Mouse (Mus musculus): Measurements from ENCODE around the gene Chrm3. TPM values are rescaled to one million over a fixed set of nuclear protein-coding genes. Genes with fewer than 3 reads are reported as not detected.
"Not testable (repeated sequence)": the region's sequence is repeated elsewhere in the genome, so short reads cannot be mapped to it uniquely, and the experiment has no call there.

Chrm3 gene
- 1 to 10 TPM in 1 of 2 experiments, under 1 TPM in 1; 0.84 to 1.5 TPM for total RNA-seq (2021)

- intact Hi-C loops (cut with DNase I) = no loop called here
- peak; percentile 14 for DNase-seq (ENCODE audit: low spot score)
These were observed at the start of gene Chrm3 for GRCm38 (mm10) chr13:10360777-10361176. Chrm3 (minus strand) TSS chr13:10360847.

- intact Hi-C loops (cut with DNase I) = no loop called here
- no peak for DNase-seq (ENCODE audit: low spot score)
These were observed 33.7 kb upstream of the Chrm3 start for GRCm38 (mm10) chr13:10394364-10394763.

GRCm38 (mm10) chr13:10375487-10375886 lies 14.8 kb upstream of the Chrm3 start:
- DNase-seq (ENCODE audit: low spot score); intact Hi-C loops (cut with DNase I): not testable (repeated sequence)

GRCm38 (mm10) chr13:10360199-10360694 lies 400 bp downstream of the Chrm3 start:
- intact Hi-C loops (cut with DNase I) = no loop called here
- DNase-seq (ENCODE audit: low spot score) = no peak

- DNase-seq (ENCODE audit: low spot score) = no peak
- intact Hi-C loops (cut with DNase I) = no loop called here
These were observed 990 bp downstream of the Chrm3 start for GRCm38 (mm10) chr13:10359516-10360198.

- DNase-seq (ENCODE audit: low spot score) = no peak
- intact Hi-C loops (cut with DNase I) = no loop called here
These were observed 4.9 kb downstream of the Chrm3 start for GRCm38 (mm10) chr13:10355796-10356195.

- intact Hi-C loops (cut with DNase I) = no loop called here
- DNase-seq (ENCODE audit: low spot score) = no peak
These were observed 5.6 kb downstream of the Chrm3 start for GRCm38 (mm10) chr13:10354885-10355575.

GRCm38 (mm10) chr13:10352141-10352540 lies 8.5 kb downstream of the Chrm3 start:
- intact Hi-C loops (cut with DNase I) = no loop called here
- no peak for DNase-seq (ENCODE audit: low spot score)

- no peak for DNase-seq (ENCODE audit: low spot score)
- intact Hi-C loops (cut with DNase I) = loop anchor here (1.0 to 10.0 kb wide), 2 partner anchors 280 to 462 kb away; no protein-coding TSS in a partner anchor
These were observed 16.3 kb downstream of the Chrm3 start for GRCm38 (mm10) chr13:10344362-10344761.

GRCm38 (mm10) chr13:10335558-10335957 lies 25.1 kb downstream of the Chrm3 start:
- DNase-seq (ENCODE audit: low spot score) = no peak
- intact Hi-C loops (cut with DNase I) = no loop called here

- intact Hi-C loops (cut with DNase I) = no loop called here
These were observed 27.9 kb downstream of the Chrm3 start for GRCm38 (mm10) chr13:10332762-10333161.

GRCm38 (mm10) chr13:10309811-10310210 lies 50.8 kb downstream of the Chrm3 start:
- no peak for DNase-seq (ENCODE audit: low spot score)
- intact Hi-C loops (cut with DNase I) = no loop called here

More at GRCm38 (mm10) chr13:10332762-10333161, 27.9 kb downstream of the Chrm3 start:
- DNase-seq (ENCODE audit: low spot score) = no peak

GRCm38 (mm10) chr13:10295160-10295559 lies 65.5 kb downstream of the Chrm3 start:
- intact Hi-C loops (cut with DNase I) = no loop called here
- no peak for DNase-seq (ENCODE audit: low spot score)

GRCm38 (mm10) chr13:10284331-10284730 lies 76.3 kb downstream of the Chrm3 start:
- DNase-seq (ENCODE audit: low spot score) = no peak
- intact Hi-C loops (cut with DNase I) = no loop called here

GRCm38 (mm10) chr13:10274907-10275306 lies 85.7 kb downstream of the Chrm3 start:
- no peak for DNase-seq (ENCODE audit: low spot score)
- intact Hi-C loops (cut with DNase I) = no loop called here

- no peak for DNase-seq (ENCODE audit: low spot score)
- intact Hi-C loops (cut with DNase I) = no loop called here
These were observed 96.9 kb downstream of the Chrm3 start for GRCm38 (mm10) chr13:10263784-10264183.

GRCm38 (mm10) chr13:10253049-10253448 lies 107.6 kb downstream of the Chrm3 start:
- no peak for DNase-seq (ENCODE audit: low spot score)
- intact Hi-C loops (cut with DNase I) = no loop called here

GRCm38 (mm10) chr13:10251499-10252179 lies 109.0 kb downstream of the Chrm3 start:
- intact Hi-C loops (cut with DNase I) = no loop called here
- DNase-seq (ENCODE audit: low spot score) = no peak

- intact Hi-C loops (cut with DNase I) = no loop called here
- DNase-seq (ENCODE audit: low spot score) = peak; percentile 3
These were observed 116.2 kb downstream of the Chrm3 start for GRCm38 (mm10) chr13:10244243-10244998.

- intact Hi-C loops (cut with DNase I) = no loop called here
- DNase-seq (ENCODE audit: low spot score) = no peak
These were observed 120.4 kb downstream of the Chrm3 start for GRCm38 (mm10) chr13:10240238-10240637.
